Mouse (Mus musculus) left cerebral cortex, adult 18-20 months (tissue): Measurements from ENCODE around the gene Nr3c2. TPM values are rescaled to one million over a fixed set of nuclear protein-coding genes. Genes with fewer than 3 reads are reported as not detected.

ENCODE experiments used
- DNase-seq, 2 experiments: peaks; one replicate each; pipeline ENCODE4 v3.0.0; 2021 to 2022; ENCODE audit warnings: low spot score in 2 of 2, mixed read lengths in 1 of 2
- total RNA-seq, 2 experiments: library from RNA; stranded (reverse); gene quantifications; 2 replicates each; pipeline ENCODE4 v1.2.3; 2021

The Nr3c2 gene
- total RNA-seq, 2 experiments from 2014 or later, result 39.8 to 40.6 TPM

DNA sequence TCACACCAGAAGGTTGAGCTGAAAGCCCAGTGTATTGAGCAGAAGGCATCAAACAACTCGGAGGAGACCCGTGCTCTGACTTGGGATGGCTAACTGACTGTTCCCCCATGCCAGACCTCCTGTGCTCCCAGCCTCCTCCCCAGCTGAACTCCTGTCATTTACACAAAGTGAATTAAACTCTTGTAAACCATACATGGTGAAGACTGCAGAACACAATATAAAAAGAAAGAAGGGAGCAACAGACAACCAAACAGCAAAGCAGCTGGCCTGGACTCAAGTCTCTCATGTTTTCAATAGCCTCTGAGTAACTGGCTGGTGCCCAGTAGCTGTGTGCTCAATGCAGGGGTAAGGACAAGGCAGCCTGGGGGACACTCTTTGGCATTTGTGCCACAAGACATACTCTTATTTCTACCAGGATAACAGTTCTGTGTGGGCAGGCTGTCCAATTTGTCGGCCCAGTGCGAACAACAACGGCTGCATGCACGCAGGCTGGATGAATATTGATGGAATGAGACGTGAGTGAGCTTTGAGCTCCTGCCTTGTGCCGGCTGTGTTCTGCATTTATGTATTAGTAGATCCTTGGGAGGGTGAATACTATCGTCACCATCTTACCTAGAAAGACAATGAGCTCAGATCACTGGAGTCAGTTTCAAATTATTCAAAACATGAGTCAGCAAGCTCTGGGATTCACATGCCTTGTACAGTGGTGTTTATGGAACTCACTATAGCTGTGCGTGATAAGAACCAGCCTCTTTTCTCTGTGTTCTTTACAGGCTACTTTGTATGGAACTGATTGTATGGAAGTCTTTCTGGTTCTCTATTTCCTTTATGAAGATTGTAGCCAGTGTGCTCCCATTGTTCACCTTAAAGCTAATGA lies 152.4 kb downstream of the Nr3c2 start:
- no peak for DNase-seq

DNA sequence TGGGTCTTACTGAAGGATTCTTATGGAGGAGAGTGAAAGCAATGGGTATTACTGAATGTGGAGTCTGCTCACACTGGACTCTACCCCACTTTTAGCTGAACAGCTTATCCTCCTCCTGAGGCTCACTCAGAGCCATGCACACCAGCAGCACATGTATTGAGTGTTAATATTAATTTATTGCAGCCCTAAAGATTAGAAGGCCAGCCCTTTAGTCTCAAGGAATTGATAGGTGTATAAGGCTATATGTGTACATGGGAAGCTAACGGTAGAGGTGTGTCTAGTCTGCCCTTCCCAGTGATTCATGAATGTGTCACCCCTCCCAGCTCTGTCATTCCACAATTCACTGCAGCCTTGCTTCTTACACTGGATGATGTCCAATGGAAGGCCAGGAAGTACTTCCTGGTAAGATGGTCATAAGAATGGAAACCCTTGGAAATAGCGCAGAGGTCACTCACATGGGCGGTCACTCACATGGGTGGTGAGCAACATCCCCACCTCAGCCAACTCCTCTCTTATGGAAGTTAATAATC lies 156.3 kb downstream of the Nr3c2 start:
- DNase-seq, result no peak

DNA sequence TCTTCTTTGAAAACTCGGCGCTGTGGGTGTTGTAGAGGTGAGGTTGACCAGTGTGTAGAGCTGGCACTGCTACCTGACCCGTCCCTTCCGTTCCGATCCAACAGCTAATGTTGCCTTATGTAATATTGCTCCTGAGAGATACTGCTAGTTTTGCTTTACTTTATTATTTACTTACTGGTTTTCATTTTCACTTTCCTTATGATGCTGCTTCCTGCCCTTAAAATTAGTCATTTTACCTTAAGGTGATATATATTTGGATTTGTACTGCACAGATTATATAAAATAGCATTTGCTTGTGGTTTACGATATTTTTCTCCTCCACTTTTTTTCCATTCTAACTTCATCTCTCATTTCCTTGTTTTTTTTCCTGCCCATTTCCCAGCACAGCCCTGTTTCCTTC lies 157.6 kb downstream of the Nr3c2 start:
- DNase-seq, result no peak

DNA sequence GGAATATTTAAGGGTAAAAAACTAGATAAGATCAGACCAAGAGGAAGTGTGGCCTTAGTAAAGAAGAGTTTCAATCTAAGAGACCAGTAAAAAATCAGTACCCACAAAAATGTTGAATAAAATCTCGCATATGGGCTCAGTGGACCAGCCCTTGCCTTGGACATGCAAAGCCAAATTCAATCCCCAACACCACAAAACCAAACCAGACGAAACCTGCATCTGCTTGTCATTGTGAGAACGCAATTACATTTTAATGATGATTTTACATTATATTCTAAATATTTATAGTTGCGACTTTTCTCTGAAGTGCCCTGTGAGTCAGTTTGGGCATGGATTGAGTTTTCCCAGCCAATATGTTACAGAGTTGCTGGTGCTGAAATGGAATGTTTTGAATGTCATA lies 183.4 kb downstream of the Nr3c2 start:
- DNase-seq, result no peak

DNA sequence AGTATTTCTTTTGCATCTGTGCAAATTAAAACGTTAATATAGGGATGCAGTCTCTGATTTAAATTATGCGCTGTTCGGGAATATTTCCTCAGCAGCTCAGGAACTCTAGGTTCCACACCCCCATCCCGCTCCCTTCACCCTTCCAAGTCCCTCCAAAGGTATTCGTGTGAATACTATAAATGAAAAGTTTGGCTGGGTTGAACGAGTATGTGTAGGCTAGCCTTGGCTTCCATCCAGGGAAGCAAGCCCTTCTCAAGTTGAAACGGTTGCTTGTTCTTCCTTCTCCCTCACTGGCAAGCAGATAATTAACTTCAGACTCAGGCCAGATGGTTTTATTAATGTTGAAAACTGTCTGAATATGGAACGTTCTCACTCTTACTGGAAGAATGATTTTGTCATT lies 186.8 kb downstream of the Nr3c2 start:
- DNase-seq, result peak; percentile 27 to 45

DNA sequence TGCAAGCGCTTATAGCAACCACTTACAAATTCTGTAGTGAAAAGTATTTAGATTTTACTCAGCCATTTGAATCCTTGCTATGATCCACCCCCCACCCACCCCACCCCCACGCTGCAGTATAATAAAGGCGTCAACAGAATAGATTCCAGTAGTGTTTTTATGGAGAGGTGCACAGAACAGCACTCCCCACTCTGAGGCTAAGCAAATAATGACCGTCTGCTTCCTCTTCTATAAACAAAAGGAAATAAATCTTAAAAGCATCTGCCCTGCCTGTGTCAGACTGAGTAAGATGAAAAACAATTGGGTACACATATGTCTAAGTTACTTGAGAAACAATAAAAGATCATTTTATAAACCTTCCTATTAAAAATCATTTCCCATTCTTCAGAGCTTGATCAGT lies 197.5 kb downstream of the Nr3c2 start:
- no peak for DNase-seq

DNA sequence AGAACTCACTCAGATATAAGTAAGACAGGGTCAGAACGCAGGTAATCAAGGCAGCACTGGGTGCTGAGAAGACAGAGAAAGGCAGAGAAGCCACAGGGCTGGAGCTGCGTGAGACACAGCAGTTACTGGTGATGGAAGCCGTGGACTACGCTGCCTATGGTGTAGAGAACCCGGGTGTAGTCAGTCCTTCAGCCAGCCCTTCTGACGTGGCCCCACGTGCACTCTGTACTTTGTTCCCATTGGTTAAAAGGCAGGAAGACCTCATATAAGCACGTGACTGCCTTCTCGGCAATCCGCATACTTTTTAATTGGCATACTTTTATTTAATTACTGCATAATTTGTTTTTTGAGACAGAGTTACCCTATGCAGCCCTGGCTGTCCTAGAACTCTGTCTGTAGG lies 198.9 kb downstream of the Nr3c2 start:
- no peak for DNase-seq

DNA sequence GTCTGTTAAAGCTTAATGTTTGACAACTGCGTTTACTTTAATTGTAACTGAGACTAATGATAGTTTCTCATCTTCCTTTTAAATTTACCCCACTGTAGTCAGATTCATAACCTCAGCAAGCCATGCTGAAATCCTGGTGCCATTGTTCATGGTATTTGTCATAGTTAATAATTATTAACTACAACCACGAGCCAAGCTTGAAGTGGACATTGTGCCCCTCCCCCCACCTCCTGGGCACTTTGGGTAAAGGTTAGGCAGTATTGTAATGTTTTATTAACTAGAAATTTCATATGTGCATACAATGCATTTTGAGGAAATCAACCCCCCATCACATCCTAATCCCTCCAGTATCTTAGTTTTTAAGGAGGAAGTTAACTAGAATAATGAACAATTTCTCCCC lies 201.1 kb downstream of the Nr3c2 start:
- no peak for DNase-seq

DNA sequence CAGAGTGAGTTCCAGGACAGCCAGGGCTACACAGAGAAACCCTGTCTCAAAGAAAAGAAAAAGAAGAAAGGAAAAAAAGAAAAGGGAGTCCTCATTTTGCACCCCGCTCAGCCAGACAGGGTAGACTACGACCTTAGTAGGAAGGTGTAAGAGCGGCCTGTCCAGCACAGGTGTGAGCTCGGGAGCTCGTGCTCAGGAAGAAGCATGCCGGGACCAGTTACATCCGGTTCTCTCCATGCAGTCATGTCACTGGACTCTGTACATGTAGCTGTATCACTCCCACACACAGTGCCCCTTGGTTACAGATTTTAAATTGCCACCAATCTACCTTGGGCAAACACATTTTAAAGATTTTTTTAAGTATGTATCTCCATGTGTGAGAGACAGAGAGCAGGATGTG lies 203.6 kb downstream of the Nr3c2 start:
- DNase-seq, result no peak

DNA sequence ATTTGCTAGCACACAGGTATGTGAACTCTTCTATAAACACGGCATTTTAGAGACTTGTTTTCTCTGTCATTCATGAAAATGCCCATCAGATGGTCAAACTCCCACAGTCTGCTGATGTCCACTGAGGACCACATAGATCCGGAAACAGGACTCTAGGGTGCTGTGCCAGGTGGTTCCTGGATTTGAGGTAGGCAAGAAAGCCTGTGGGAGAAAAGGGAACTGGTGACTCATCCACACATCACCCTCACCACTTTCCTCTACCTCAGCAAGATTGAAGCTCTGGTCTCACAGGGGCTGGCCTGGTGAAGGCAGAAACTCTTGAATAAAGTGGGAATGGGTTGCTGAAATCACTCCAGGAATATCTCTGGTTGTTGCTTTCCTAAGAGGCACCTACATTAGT lies 213.5 kb downstream of the Nr3c2 start:
- no peak for DNase-seq

DNA sequence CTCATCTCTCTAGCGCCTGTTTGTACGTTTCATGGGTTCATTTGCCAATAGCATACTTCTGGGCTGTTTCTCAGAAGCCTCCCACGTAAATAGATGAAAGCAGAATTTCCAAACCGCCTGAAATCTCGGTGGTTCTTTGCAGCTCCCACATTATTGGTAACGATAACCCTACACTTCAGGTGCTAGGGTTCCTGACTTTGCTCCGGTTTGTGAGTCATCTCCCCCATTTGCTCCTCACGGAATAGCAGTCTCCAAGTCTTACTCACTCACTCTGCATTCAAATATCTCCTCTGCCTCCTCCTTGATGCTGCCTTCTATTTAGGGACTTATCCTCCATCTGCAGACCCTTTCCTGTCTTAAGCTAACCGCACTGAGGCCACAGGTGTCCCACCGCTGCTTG lies 215.5 kb downstream of the Nr3c2 start:
- peak in 1 of 2 experiments; percentile 9 for DNase-seq

DNA sequence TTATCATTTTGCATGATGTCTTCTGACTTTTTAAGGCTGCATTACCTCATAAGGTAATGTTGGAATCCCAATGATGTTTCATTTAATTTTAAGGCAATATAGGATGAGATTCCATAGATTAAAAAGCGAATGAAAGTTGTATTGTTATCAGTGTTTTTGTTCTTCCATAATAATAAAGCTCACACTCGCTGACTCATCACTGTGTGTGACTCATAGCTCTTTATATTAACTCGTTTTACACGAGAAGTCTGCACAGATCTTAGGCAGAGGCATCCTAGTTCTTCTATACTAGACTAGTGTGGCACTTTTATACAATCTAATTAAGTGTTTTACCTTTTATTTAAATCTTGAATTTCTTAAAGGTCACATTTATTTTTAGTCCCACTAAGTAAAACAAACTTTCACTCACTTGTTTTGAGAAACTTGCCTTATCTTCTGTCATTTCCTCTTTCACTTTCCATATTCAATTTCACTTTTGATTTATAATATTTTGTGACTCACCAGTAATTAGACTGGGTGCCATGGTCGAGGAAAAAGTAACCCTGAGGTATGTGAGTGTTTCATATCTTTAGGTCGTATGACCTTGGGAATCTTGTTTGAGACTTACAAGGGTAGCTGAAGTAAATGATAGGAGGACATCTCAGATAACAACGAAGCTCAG lies 217.3 kb downstream of the Nr3c2 start:
- no peak for DNase-seq

DNA sequence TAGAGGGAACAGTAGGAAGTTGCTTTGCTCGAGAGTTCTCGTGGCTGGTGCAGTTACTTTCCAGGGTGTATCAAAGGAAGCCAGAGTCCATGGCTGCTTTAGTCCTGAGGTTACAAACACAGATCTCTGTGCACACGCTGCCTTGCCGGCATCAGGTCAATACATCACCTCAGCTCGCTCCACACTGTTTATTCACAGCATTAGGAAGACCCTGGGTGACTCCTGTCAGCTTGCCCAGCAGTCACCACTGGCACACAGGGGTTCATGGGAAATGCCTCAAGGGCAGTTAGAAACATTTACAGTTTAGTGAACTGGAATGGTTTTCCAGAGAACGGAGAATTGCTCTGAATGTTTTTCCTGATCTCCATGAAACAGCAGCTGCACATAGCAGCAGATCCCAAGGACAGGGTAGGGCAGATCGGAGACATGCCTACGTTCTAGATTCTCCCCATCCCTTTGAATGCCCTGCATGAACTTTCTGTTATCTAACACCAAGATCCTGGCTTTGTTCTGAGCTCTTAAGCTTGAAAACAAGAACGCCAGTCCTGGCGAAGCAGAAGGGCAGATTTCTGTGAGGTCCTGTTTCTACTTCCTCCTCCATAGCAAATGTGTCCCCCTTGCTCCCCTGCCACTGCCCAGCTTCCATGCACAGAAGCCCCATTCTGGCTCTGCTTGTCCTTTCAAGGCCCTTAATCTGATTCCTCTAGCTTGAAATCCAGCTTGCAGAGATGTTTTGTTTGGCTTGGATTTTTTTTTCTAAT lies 221.7 kb downstream of the Nr3c2 start:
- no peak for DNase-seq

DNA sequence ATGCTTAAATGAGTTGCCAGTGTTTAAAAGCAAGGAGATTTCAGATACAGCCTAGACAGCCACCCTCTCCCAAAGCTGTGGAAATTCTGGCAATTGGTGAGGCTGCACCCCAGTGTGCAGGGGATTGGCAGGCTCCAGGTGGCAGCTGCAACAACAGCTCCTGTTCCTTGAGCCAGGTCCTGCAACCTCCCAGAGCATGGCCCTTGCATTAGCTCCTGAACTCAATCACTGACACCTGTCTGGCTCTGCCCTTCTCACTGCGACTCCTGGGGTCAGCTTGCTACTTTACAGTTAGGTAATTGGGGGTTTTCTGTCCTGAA lies 222.3 kb downstream of the Nr3c2 start:
- no peak for DNase-seq

DNA sequence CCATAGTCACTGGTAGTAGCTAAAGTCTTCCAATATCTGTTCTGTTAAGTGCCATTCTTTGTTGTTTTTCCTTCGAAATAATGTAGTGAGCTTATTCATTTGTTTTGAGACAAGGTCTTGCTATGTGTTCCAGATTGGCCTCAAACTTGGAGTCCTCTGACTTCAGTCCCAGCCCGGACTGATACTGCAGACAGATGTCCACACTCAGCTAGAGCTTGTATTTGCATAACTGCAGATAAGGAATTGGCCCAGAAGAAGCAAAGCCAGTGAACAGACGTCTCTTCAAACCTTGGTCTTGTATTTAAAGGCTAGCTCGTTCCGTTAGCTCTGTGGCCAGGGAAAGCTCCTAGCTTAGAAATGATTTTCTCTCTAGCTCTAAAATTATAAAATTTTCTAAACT lies 223.1 kb downstream of the Nr3c2 start:
- DNase-seq, result no peak

DNA sequence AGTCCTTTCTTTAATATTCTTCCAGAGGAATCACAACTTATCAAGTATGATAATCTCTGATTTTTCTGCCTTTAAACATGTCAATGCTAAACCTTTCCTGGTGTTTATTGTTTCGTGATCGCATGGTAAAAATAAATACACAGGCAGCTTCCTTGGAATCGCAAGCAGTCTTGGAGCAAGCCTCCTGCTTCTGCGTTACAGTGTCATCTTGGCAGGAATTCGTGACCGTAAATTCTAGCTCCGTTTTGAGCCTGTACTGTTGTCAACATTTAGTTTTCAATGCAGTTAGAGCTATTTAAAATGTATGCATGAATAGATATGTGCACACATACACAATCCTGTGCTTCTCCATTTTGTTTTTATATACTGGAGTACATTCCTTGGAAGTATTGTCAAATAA lies 226.5 kb downstream of the Nr3c2 start:
- no peak for DNase-seq

DNA sequence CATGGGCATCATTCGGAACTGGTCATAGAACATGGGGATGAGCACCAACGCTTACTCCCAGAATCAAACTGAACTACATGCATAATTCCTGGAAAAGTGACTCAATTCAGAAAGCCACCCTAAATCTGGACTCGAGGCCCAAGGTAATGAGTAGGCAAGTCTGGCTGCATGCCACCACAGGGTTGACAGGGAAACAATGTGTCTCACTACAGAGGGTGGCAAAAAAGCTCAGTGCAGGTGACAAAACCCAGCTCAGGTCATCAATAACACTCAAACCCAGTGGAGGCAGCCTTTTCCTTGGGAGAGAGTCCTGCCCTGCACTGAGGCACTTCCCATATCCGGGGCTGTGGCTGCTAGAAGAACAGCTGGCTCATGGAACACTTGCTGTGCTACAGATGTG lies 228.8 kb downstream of the Nr3c2 start:
- no peak for DNase-seq

DNA sequence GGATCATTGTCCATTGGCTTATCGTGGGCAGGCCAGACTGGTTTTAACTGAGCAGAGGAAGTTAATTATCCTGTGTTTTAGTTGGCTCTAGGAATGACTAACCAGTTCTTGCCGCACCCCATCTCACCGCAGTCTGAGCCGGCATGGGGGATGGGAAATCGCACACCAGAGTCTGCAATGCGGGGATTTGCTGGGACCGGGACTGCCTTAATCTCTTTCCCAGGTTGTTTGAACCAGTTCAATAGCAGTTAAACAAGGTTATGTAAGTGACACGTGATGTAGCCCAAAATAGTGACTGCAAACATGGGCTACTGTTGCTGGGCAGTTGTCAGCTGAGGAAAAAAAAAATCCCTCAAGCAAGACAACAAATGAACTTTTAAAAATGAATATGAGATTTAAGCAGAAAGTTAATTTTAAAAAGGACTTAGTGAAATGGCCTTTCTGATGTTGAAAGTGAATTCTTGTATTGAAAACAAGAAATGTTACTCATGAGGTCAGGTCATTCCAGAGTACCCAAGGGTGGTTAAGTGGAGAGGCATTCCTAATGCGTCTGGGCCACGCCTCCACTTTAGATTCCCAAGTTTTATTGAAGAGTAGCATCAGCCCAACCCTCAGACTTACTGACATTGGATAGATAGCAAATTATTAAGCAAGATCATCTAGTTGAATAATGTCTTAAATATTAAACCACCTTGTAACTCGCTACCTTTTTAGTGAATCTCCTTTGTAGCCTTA lies 233.8 kb downstream of the Nr3c2 start:
- DNase-seq, result peak; percentile 44 to 45

DNA sequence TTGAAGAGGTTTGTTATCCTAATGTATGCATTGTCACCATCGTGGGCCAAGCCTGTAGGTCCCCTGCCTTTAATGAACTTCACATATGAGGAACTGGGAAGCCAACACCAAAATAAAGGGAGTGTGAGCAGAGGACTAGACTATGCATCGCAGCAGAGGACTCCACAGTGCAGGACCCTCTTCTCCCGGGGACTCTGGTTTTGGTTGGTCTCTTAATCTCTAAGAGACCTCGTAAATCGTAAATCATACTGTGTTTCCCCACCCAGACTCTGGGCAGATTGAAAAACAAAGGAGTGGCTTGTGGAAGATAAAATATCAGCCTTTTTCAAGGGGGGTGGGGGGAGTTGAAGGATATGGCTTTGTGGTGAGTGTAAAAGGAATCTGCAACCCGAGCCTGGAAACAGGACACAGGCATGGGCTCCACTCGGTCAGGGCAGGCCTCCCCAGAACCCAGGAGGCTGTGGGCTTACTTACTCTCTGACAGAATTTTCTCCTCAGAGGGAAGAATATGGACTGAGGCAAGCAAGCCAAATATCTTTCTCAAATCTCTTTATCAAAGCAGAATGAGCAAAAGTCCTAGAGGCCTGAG lies 234.6 kb downstream of the Nr3c2 start:
- no peak for DNase-seq

DNA sequence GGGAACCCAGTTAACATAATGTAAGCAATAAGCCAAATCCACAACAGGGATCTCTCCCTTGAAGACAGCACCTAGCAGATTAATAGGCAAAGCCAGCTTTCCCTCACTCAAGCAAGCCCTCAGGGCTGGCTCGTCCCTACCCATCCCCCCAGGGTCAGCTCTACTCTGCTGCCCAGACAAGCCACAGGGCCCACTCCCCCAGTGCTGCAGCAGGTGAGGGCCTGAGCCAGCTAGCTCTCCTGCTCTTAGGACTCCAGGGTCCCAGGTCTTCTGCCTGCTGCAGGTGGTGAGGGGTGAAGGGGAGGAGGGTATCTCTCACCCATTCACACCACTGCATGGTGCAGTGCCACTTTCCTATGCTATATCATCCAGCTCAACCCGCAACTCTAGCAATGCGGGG lies 246.0 kb downstream of the Nr3c2 start:
- no peak for DNase-seq

DNA sequence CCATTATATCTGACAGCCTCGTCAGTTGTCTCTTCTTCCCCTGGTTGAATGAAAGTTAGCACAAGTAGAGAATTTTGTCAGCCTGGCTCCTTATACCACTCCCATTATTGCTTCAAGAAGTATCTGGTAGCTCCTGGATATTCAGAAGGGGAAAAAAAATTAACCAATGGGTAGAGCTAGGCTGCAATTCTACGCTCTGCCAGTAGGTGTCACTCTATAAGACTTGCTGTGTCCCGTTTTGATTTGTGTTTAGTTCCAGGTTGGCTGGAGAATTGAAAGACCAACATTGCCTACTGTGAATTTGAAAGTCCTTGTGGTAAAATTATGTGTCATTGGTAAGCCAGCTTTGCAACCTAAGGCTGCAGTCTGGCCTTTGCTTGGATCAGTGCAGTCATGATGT lies 255.3 kb downstream of the Nr3c2 start:
- peak in 1 of 2 experiments; percentile 10 for DNase-seq
